In the genomic region with DNA sequence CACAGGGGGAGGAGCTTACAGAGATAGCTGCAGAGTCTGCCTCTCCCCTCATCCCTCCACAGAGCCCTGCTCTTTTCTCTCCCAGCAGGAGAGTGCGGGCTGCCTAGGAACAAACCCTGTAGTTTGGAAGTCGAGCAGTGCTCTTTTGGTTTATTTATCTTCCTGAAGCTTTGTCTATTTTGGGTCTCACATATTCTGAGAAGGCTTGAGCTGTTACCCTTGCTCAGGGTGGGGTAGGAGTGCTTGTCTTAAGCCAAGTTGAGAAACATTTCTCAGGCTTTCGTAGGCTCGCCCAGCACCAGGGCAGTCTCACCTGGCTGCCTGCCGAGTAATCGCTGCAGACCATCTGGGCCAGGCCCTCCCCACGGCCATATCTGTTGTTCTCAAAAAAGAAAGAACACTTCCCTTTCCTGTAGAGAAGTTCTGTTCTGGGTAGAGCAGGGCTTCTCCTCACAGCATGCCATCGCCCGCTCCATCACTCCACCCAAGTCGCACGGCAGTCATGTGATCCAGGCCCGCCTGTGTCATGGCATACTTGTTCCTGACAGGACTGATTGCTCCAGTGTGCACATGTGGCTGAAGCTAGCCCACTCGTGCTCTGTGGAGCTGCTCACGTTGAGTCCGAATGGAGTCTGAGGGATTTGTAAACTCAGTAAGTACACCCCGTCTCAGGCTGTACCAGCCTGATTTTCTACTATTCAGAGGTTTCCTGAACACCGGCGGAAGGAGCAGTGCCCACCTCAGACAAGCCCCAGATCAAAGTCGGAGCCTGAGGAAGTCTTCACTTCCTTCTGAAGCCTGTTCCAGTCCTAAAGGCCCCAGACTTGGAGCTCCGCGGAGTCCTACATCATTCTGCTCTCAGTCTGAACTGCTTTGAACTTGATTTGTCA, we compare ENCODE assay signal across 8 mouse cellular contexts. TPM values are rescaled to one million over a fixed set of nuclear protein-coding genes. Genes with fewer than 3 reads are reported as not detected.
A peak's percentile ranks its signal among the peaks of the same experiment; 100 is the strongest.
DNase-seq lines count a peak whose midpoint lies in the region; ATAC-seq and TF ChIP-seq lines count a peak whose summit lies in the region.

No protein-coding gene starts in this region.

- H3K36me3 ChIP-seq in forebrain, embryonic 13.5 days (ENCODE audit: poor library complexity, severe bottlenecking), result no peaks in the 10 kb centered on the region
- no peaks in the 10 kb centered on the region for H3K36me3 ChIP-seq in forebrain, embryonic 16.5 days (ENCODE audit: control insufficient read depth, insufficient read depth)
- H3K36me3 ChIP-seq in intestine, embryonic 16.5 days (ENCODE audit: control insufficient read depth, insufficient read depth, low read length), result no peaks in the 10 kb centered on the region
- H3K36me3 ChIP-seq in limb, embryonic 14.5 days (ENCODE audit: control insufficient read depth, insufficient read depth, low read length), result no peaks in the 10 kb centered on the region
- H3K36me3 ChIP-seq in midbrain, embryonic 16.5 days (ENCODE audit: control insufficient read depth, insufficient read depth, low read length), result no peaks in the 10 kb centered on the region
- H3K36me3 ChIP-seq in stomach, embryonic 15.5 days, result no peaks in the 10 kb centered on the region

- WGBS in forebrain, embryonic 13.5 days, result 75% methylated on average over 21 of the region's 21 CpGs
- WGBS in forebrain, embryonic 16.5 days, result 73% methylated on average over 21 of the region's 21 CpGs
- WGBS in intestine, embryonic 16.5 days, result 50% methylated on average over 21 of the region's 21 CpGs
- 53% methylated on average over 21 of the region's 21 CpGs for WGBS in limb, embryonic 14.5 days
- WGBS in midbrain, embryonic 16.5 days, result 62% methylated on average over 21 of the region's 21 CpGs
- WGBS in stomach, embryonic 15.5 days, result 30% methylated on average over 21 of the region's 21 CpGs

- no peaks in the 10 kb centered on the region for H3K27me3 ChIP-seq in forebrain, embryonic 13.5 days
- H3K27me3 ChIP-seq in forebrain, embryonic 16.5 days (replicated peaks; ENCODE audit: control insufficient read depth, insufficient read depth, low read length), result no peaks in the 10 kb centered on the region
- H3K27me3 ChIP-seq in intestine, embryonic 16.5 days (replicated peaks; ENCODE audit: control insufficient read depth, insufficient read depth, low read length), result no peaks in the 10 kb centered on the region
- no peaks in the 10 kb centered on the region for H3K27me3 ChIP-seq in limb, embryonic 14.5 days (ENCODE audit: control insufficient read depth, insufficient read depth, low read length)
- H3K27me3 ChIP-seq in midbrain, embryonic 16.5 days (ENCODE audit: control insufficient read depth, insufficient read depth, low read depth, low read length), result no peaks in the 10 kb centered on the region
- no peaks in the 10 kb centered on the region for H3K27me3 ChIP-seq in stomach, embryonic 15.5 days (replicated peaks)

- peak; percentile 62 for DNase-seq in cerebellum, adult 11 months
- DNase-seq in heart, adult 11 months, result peak; percentile 98
- DNase-seq in limb, embryonic 14.5 days (ENCODE audit: low spot score), result no peak

- H3K4me3 ChIP-seq in forebrain, embryonic 13.5 days, result no peak overlapping the region
- H3K4me3 ChIP-seq in forebrain, embryonic 16.5 days (replicated peaks; ENCODE audit: low read length), result no peak overlapping the region
- no peak overlapping the region; the same call in 1 of the 2 replicates for H3K4me3 ChIP-seq in intestine, embryonic 16.5 days (ENCODE audit: low read length)
- H3K4me3 ChIP-seq in limb, embryonic 14.5 days (replicated peaks; ENCODE audit: low read length), result no peak overlapping the region
- no peak overlapping the region for H3K4me3 ChIP-seq in midbrain, embryonic 16.5 days (ENCODE audit: low read depth, low read length)
- H3K4me3 ChIP-seq in stomach, embryonic 15.5 days (replicated peaks), result no peak overlapping the region; the same call in 1 of the 2 replicates

- no peak overlapping the region for H3K27ac ChIP-seq in forebrain, embryonic 13.5 days
- no peak overlapping the region for H3K27ac ChIP-seq in forebrain, embryonic 16.5 days (ENCODE audit: low read length)
- H3K27ac ChIP-seq in intestine, embryonic 16.5 days (ENCODE audit: low read length), result no peak overlapping the region
- no peak overlapping the region for H3K27ac ChIP-seq in limb, embryonic 14.5 days (replicated peaks; ENCODE audit: low read depth, low read length)
- H3K27ac ChIP-seq in midbrain, embryonic 16.5 days (ENCODE audit: low read length), result peak overlapping the region; percentile 49; the same call in 1 of the 2 replicates
- H3K27ac ChIP-seq in stomach, embryonic 15.5 days, result no peak overlapping the region

- H3K9ac ChIP-seq in forebrain, embryonic 13.5 days, result no peak overlapping the region
- H3K9ac ChIP-seq in forebrain, embryonic 16.5 days (replicated peaks; ENCODE audit: low read depth, low read length), result no peak overlapping the region
- H3K9ac ChIP-seq in intestine, embryonic 16.5 days (ENCODE audit: low read depth, low read length), result no peak overlapping the region
- no peak overlapping the region for H3K9ac ChIP-seq in limb, embryonic 14.5 days (ENCODE audit: low read depth, low read length, severe bottlenecking)
- H3K9ac ChIP-seq in midbrain, embryonic 16.5 days (ENCODE audit: low read depth, low read length), result no peak overlapping the region
- no peak overlapping the region for H3K9ac ChIP-seq in stomach, embryonic 15.5 days

- peak; percentile 33; the same call in 1 of the 2 replicates for ATAC-seq in forebrain, embryonic 13.5 days
- no peak for ATAC-seq in forebrain, embryonic 16.5 days
- ATAC-seq in intestine, embryonic 16.5 days, result 0 out of 2 replicates have a peak, but pooled peaks have one; percentile 9
- no peak for ATAC-seq in limb, embryonic 14.5 days (ENCODE audit: low FRiP score, low read depth)
- ATAC-seq in midbrain, embryonic 16.5 days, result peak; percentile 66
- peak; percentile 49; the same call in 1 of the 2 replicates for ATAC-seq in stomach, embryonic 15.5 days (ENCODE audit: insufficient read depth, low FRiP score, low read depth)

- H3K4me1 ChIP-seq in forebrain, embryonic 13.5 days, result no peaks in the 10 kb centered on the region
- H3K4me1 ChIP-seq in forebrain, embryonic 16.5 days (replicated peaks; ENCODE audit: control insufficient read depth, insufficient read depth, low read length), result no peaks in the 10 kb centered on the region
- H3K4me1 ChIP-seq in intestine, embryonic 16.5 days (ENCODE audit: control insufficient read depth, insufficient read depth, low read length), result no peaks in the 10 kb centered on the region
- H3K4me1 ChIP-seq in limb, embryonic 14.5 days (ENCODE audit: control insufficient read depth, insufficient read depth, low read length), result no peaks in the 10 kb centered on the region
- peaks cover 3% of the 10 kb centered on the region; the same call in 1 of the 2 replicates for H3K4me1 ChIP-seq in midbrain, embryonic 16.5 days (ENCODE audit: control insufficient read depth, insufficient read depth, low read length)
- H3K4me1 ChIP-seq in stomach, embryonic 15.5 days, result 0 out of 2 replicates have a peak, but pooled peaks cover 10% of the 10 kb centered on the region

- no peak overlapping the region for H3K4me2 ChIP-seq in forebrain, embryonic 13.5 days
- no peak overlapping the region for H3K4me2 ChIP-seq in forebrain, embryonic 16.5 days (ENCODE audit: low read length)
- H3K4me2 ChIP-seq in intestine, embryonic 16.5 days (ENCODE audit: low read depth, low read length), result peak overlapping the region; percentile 17; the same call in 1 of the 2 replicates
- H3K4me2 ChIP-seq in limb, embryonic 14.5 days (replicated peaks; ENCODE audit: low read depth, low read length, severe bottlenecking), result peak overlapping the region; percentile 15; the same call in 1 of the 2 replicates
- peak overlapping the region; percentile 19 for H3K4me2 ChIP-seq in midbrain, embryonic 16.5 days (ENCODE audit: low read length)
- peak overlapping the region; percentile 42 for H3K4me2 ChIP-seq in stomach, embryonic 15.5 days

- H3K9me3 ChIP-seq in forebrain, embryonic 13.5 days (replicated peaks), result no peaks in the 10 kb centered on the region; the same call in 1 of the 2 replicates
- 0 out of 2 replicates have a peak, but pooled peaks cover 2% of the 10 kb centered on the region for H3K9me3 ChIP-seq in forebrain, embryonic 16.5 days (ENCODE audit: control insufficient read depth, low read length)
- no peaks in the 10 kb centered on the region for H3K9me3 ChIP-seq in intestine, embryonic 16.5 days (ENCODE audit: control insufficient read depth, low read length)
- no peaks in the 10 kb centered on the region for H3K9me3 ChIP-seq in limb, embryonic 14.5 days (ENCODE audit: control insufficient read depth, low read length)
- H3K9me3 ChIP-seq in midbrain, embryonic 16.5 days (replicated peaks; ENCODE audit: control insufficient read depth, low read length, poor library complexity, severe bottlenecking), result no peaks in the 10 kb centered on the region
- H3K9me3 ChIP-seq in stomach, embryonic 15.5 days, result no peaks in the 10 kb centered on the region

- TF ChIP-seq POLR2A in limb, embryonic 14.5 days (IDR thresholded peaks at IDR 0.05; ENCODE audit: borderline replicate concordance, extremely low read depth, insufficient read depth, insufficient read length), result no peak

RNA-seq across cellular contexts. Expression of gene Ropn1l, which starts 35.5 kb away (rescaled TPM):
- 1.6 and 2.1 TPM in 2 replicates for polyA plus RNA-seq in forebrain, embryonic 13.5 days (2015; fragmentation: Nextera tagmentation; extraction: Ambion mirVana)
- 0.98 and 1.2 TPM in 2 replicates for polyA plus RNA-seq in forebrain, embryonic 16.5 days (2015; fragmentation: Nextera tagmentation; extraction: Ambion mirVana)
- polyA plus RNA-seq in intestine, embryonic 16.5 days (2015; fragmentation: Nextera tagmentation; extraction: Ambion mirVana), result 1.7 and 1.9 TPM in 2 replicates
- polyA plus RNA-seq in limb, embryonic 14.5 days (2012; rRNA removed), result 1.2 and 1.3 TPM in 2 replicates
- 1.7 and 1.9 TPM in 2 replicates for polyA plus RNA-seq in limb, embryonic 14.5 days (2014; fragmentation: Nextera tagmentation; extraction: Ambion mirVana)
- polyA plus RNA-seq in midbrain, embryonic 16.5 days (2015; fragmentation: Nextera tagmentation; extraction: Ambion mirVana), result 2.0 and 2.5 TPM in 2 replicates
- 2.9 and 3.0 TPM in 2 replicates for polyA plus RNA-seq in stomach, embryonic 15.5 days (2015; fragmentation: Nextera tagmentation; extraction: Ambion mirVana)

RNA-seq across cellular contexts. Expression of gene Ankrd33b, which starts 50.5 kb away (rescaled TPM):
- polyA plus RNA-seq in forebrain, embryonic 13.5 days (2015; fragmentation: Nextera tagmentation; extraction: Ambion mirVana), result 0.34 and 0.42 TPM in 2 replicates
- 0.39 and 0.53 TPM in 2 replicates for polyA plus RNA-seq in forebrain, embryonic 16.5 days (2015; fragmentation: Nextera tagmentation; extraction: Ambion mirVana)
- 0.07 and 0.76 TPM in 2 replicates for polyA plus RNA-seq in intestine, embryonic 16.5 days (2015; fragmentation: Nextera tagmentation; extraction: Ambion mirVana)
- 0.38 and 0.59 TPM in 2 replicates for polyA plus RNA-seq in limb, embryonic 14.5 days (2012; rRNA removed)
- 0.52 and 0.53 TPM in 2 replicates for polyA plus RNA-seq in limb, embryonic 14.5 days (2014; fragmentation: Nextera tagmentation; extraction: Ambion mirVana)
- polyA plus RNA-seq in midbrain, embryonic 16.5 days (2015; fragmentation: Nextera tagmentation; extraction: Ambion mirVana), result 0.53 and 0.69 TPM in 2 replicates
- 0.52 and 0.87 TPM in 2 replicates for polyA plus RNA-seq in stomach, embryonic 15.5 days (2015; fragmentation: Nextera tagmentation; extraction: Ambion mirVana)

Comparison
In these comparisons a context has a peak if more than half of its experiments do, and no peak if none do; other contexts are left out.
1. ATAC-seq: peak in forebrain, embryonic 13.5 days (single experiment), intestine, embryonic 16.5 days (single experiment), midbrain, embryonic 16.5 days (single experiment) and stomach, embryonic 15.5 days (single experiment); none in forebrain, embryonic 16.5 days (single experiment) and limb, embryonic 14.5 days (single experiment).
2. H3K4me2 ChIP-seq: peak in intestine, embryonic 16.5 days (single experiment), limb, embryonic 14.5 days (single experiment), midbrain, embryonic 16.5 days (single experiment) and stomach, embryonic 15.5 days (single experiment); none in forebrain, embryonic 13.5 days (single experiment) and forebrain, embryonic 16.5 days (single experiment).